ENCODE assay signal across 27 mouse cellular contexts in genomic region chr6:12214526-12215177, GRCm38 (mm10).
DNase-seq lines count a peak whose midpoint lies in the region; ATAC-seq and TF ChIP-seq lines count a peak whose summit lies in the region.
"Had no signal": no experiment of that assay in that cellular context is flagged by ENCODE, and none has a peak within 500 bp of the region (broad histone marks: within the 10 kb centered on the region; RNA-seq: fewer than 3 reads in every experiment).

No protein-coding gene starts in this region.

- no peak overlapping the region for H3K4me2 ChIP-seq in kidney, embryonic 14.5 days (replicated peaks; ENCODE audit: low read depth, low read length)
- H3K4me2 ChIP-seq in lung, embryonic 15.5 days, result no peak overlapping the region
- no peak overlapping the region for H3K4me2 ChIP-seq in stomach, embryonic 16.5 days (ENCODE audit: low read depth, low read length)
- H3K4me2 ChIP-seq: heart, embryonic 12.5 days; hindbrain, embryonic 13.5 days; limb, embryonic 12.5 days; midbrain, embryonic 13.5 days; neural tube, embryonic 13.5 days had no signal

- DNase-seq in kidney, adult 2 months, result no peak
- no peak for DNase-seq in lung, adult 2 months
- DNase-seq in brain, adult 2 months (ENCODE audit: low read depth, low spot score), result peak; percentile 20
- no peak for DNase-seq in heart, embryonic 10.5 days (ENCODE audit: low spot score)
- DNase-seq: adrenal gland, adult 2 months; adrenal gland, postnatal 36 days; B cell, adult 2 months; cerebellum, adult 2 months; cerebellum, postnatal 14 days; gastrocnemius, postnatal 25 days; heart, adult 11 months; heart, postnatal 4 days; kidney, postnatal 10 days; right cerebral cortex, postnatal 4 days; thymus, adult 18-20 months; thymus, postnatal 25 days had no signal

- ATAC-seq in kidney, embryonic 14.5 days (ENCODE audit: low FRiP score, low TSS enrichment), result peak; percentile 52; the same call in 1 of the 2 replicates
- ATAC-seq in lung, embryonic 15.5 days (ENCODE audit: borderline replicate concordance, extremely low read depth, low FRiP score, low TSS enrichment), result peak; percentile 59; the same call in 1 of the 2 replicates
- ATAC-seq in stomach, embryonic 16.5 days (ENCODE audit: insufficient read depth, low FRiP score), result peak; percentile 71
- ATAC-seq: activated CD4-positive, CD25-positive, alpha-beta regulatory T cell, adult 4 months; intestine, embryonic 16.5 days; midbrain, embryonic 13.5 days had no signal

- no peaks in the 10 kb centered on the region for H3K27me3 ChIP-seq in kidney, embryonic 14.5 days (ENCODE audit: control insufficient read depth, insufficient read depth, low read length)
- H3K27me3 ChIP-seq in kidney, adult 2 months (replicated peaks; ENCODE audit: control insufficient read depth, insufficient read depth, low read length), result no peaks in the 10 kb centered on the region
- no peaks in the 10 kb centered on the region for H3K27me3 ChIP-seq in lung, embryonic 15.5 days
- no peaks in the 10 kb centered on the region for H3K27me3 ChIP-seq in stomach, embryonic 16.5 days (ENCODE audit: control insufficient read depth, insufficient read depth, low read length)
- no peaks in the 10 kb centered on the region for H3K27me3 ChIP-seq in heart, embryonic 10.5 days (ENCODE audit: insufficient read depth, poor library complexity, severe bottlenecking)
- H3K27me3 ChIP-seq: heart, embryonic 12.5 days; hindbrain, embryonic 13.5 days; limb, embryonic 12.5 days; midbrain, embryonic 13.5 days; neural tube, embryonic 13.5 days had no signal

- no peak for TF ChIP-seq POLR2A in kidney, adult 2 months (IDR thresholded peaks at IDR 0.05; ENCODE audit: low read depth, low read length)
- TF ChIP-seq POLR2A in lung, adult 2 months (IDR thresholded peaks at IDR 0.05; ENCODE audit: borderline replicate concordance, extremely low read depth, low read depth, low read length), result no peak

- H3K27ac ChIP-seq in kidney, embryonic 14.5 days (ENCODE audit: low read depth, low read length), result no peak overlapping the region
- H3K27ac ChIP-seq in kidney, adult 2 months (ENCODE audit: insufficient read depth, low read depth, low read length), result no peak overlapping the region
- H3K27ac ChIP-seq in lung, embryonic 15.5 days, result no peak overlapping the region
- peak overlapping the region; percentile 83 for H3K27ac ChIP-seq in stomach, embryonic 16.5 days (ENCODE audit: low read length)
- no peak overlapping the region for H3K27ac ChIP-seq in heart, embryonic 10.5 days
- H3K27ac ChIP-seq: hindbrain, embryonic 13.5 days; limb, embryonic 12.5 days; macrophage; midbrain, embryonic 13.5 days; neural tube, embryonic 13.5 days had no signal

- no peaks in the 10 kb centered on the region for H3K4me1 ChIP-seq in kidney, embryonic 14.5 days (ENCODE audit: control insufficient read depth, insufficient read depth, low read length)
- no peaks in the 10 kb centered on the region for H3K4me1 ChIP-seq in kidney, adult 2 months (ENCODE audit: control insufficient read depth, insufficient read depth, low read length)
- no peaks in the 10 kb centered on the region for H3K4me1 ChIP-seq in lung, embryonic 15.5 days
- H3K4me1 ChIP-seq in lung, adult 2 months (ENCODE audit: control insufficient read depth, insufficient read depth, low read length), result no peaks in the 10 kb centered on the region
- H3K4me1 ChIP-seq in stomach, embryonic 16.5 days (ENCODE audit: control insufficient read depth, insufficient read depth, low read length), result no peaks in the 10 kb centered on the region
- H3K4me1 ChIP-seq in heart, embryonic 10.5 days, result no peaks in the 10 kb centered on the region
- H3K4me1 ChIP-seq: heart, embryonic 12.5 days; hindbrain, embryonic 13.5 days; limb, embryonic 12.5 days; midbrain, embryonic 13.5 days; neural tube, embryonic 13.5 days had no signal

- TF ChIP-seq CTCF in kidney, adult 2 months (conservative IDR thresholded peaks at IDR 0.05; ENCODE audit: insufficient read depth, insufficient read length, low read depth, low read length), result no peak
- TF ChIP-seq CTCF in lung, adult 2 months (IDR thresholded peaks at IDR 0.05; ENCODE audit: insufficient read depth, low read length), result no peak

- H3K36me3 ChIP-seq in kidney, embryonic 14.5 days (ENCODE audit: control insufficient read depth, insufficient read depth, low read length), result no peaks in the 10 kb centered on the region
- no peaks in the 10 kb centered on the region for H3K36me3 ChIP-seq in kidney, adult 2 months (ENCODE audit: control insufficient read depth, insufficient read depth, low read length)
- no peaks in the 10 kb centered on the region for H3K36me3 ChIP-seq in lung, embryonic 15.5 days
- no peaks in the 10 kb centered on the region for H3K36me3 ChIP-seq in stomach, embryonic 16.5 days (ENCODE audit: control insufficient read depth, insufficient read depth, low read length)
- no peaks in the 10 kb centered on the region for H3K36me3 ChIP-seq in heart, embryonic 10.5 days
- H3K36me3 ChIP-seq: heart, embryonic 12.5 days; hindbrain, embryonic 13.5 days; limb, embryonic 12.5 days; midbrain, embryonic 13.5 days; neural tube, embryonic 13.5 days had no signal

- H3K9me3 ChIP-seq in kidney, embryonic 14.5 days (ENCODE audit: control insufficient read depth, low read length), result peaks cover 5% of the 10 kb centered on the region; the same call in 1 of the 2 replicates
- 0 out of 2 replicates have a peak, but pooled peaks cover 3% of the 10 kb centered on the region for H3K9me3 ChIP-seq in lung, embryonic 15.5 days
- H3K9me3 ChIP-seq in stomach, embryonic 16.5 days (replicated peaks; ENCODE audit: control insufficient read depth, low read length), result no peaks in the 10 kb centered on the region
- H3K9me3 ChIP-seq in heart, embryonic 10.5 days, result 0 out of 2 replicates have a peak, but pooled peaks cover 3% of the 10 kb centered on the region
- H3K9me3 ChIP-seq: midbrain, embryonic 13.5 days had no signal

- WGBS in kidney, embryonic 14.5 days, result 70% methylated on average over 12 of the region's 12 CpGs
- WGBS in kidney, adult 2 months, result 71% methylated on average over 12 of the region's 12 CpGs
- 47% methylated on average over 12 of the region's 12 CpGs for WGBS in lung, embryonic 15.5 days
- WGBS in lung, adult 2 months, result 60% methylated on average over 12 of the region's 12 CpGs
- 55% methylated on average over 12 of the region's 12 CpGs for WGBS in stomach, embryonic 16.5 days
- 84% methylated on average over 12 of the region's 12 CpGs for WGBS in heart, embryonic 10.5 days

- no peak overlapping the region for H3K4me3 ChIP-seq in kidney, embryonic 14.5 days (ENCODE audit: low read length)
- no peak overlapping the region for H3K4me3 ChIP-seq in kidney, adult 2 months (ENCODE audit: insufficient read depth, low read depth, low read length)
- H3K4me3 ChIP-seq in lung, embryonic 15.5 days, result no peak overlapping the region
- H3K4me3 ChIP-seq in lung, adult 2 months (replicated peaks; ENCODE audit: extremely low read depth, low read depth, low read length), result no peak overlapping the region
- no peak overlapping the region for H3K4me3 ChIP-seq in stomach, embryonic 16.5 days (replicated peaks; ENCODE audit: low read length)
- H3K4me3 ChIP-seq in heart, embryonic 10.5 days, result no peak overlapping the region
- H3K4me3 ChIP-seq: heart, embryonic 12.5 days; hindbrain, embryonic 13.5 days; limb, embryonic 12.5 days; midbrain, embryonic 13.5 days; neural tube, embryonic 13.5 days had no signal

- no peak overlapping the region for H3K9ac ChIP-seq in kidney, embryonic 14.5 days (ENCODE audit: low read depth, low read length)
- no peak overlapping the region for H3K9ac ChIP-seq in lung, embryonic 15.5 days
- H3K9ac ChIP-seq in stomach, embryonic 16.5 days (ENCODE audit: low read length), result no peak overlapping the region
- H3K9ac ChIP-seq: heart, embryonic 12.5 days; hindbrain, embryonic 13.5 days; limb, embryonic 12.5 days; midbrain, embryonic 13.5 days; neural tube, embryonic 13.5 days had no signal
